Mouse (Mus musculus): ENCODE results near the gene Fam92b.

GRCm38 (mm10) chr8:120179027-120179431 lies 1.8 kb upstream of the Fam92b start:
- TF ChIP-seq CTCF (IDR thresholded peaks at IDR 0.05; ENCODE audit: control insufficient read depth, insufficient read depth, low read length) (peak; percentile 98), POLR2A (IDR thresholded peaks at IDR 0.05; ENCODE audit: borderline replicate concordance, control insufficient read depth, low read depth, low read length) (no peak)
